Mouse (Mus musculus): Measurements from ENCODE around the gene Kdm5d. TPM values are rescaled to one million over a fixed set of nuclear protein-coding genes. Genes with fewer than 3 reads are reported as not detected.
A peak's percentile ranks its signal among the peaks of the same experiment; 100 is the strongest.

The Kdm5d gene
- polyA plus RNA-seq (2015; fragmentation: Nextera tagmentation; extraction: Ambion mirVana), result not detected in 2 replicates

DNA sequence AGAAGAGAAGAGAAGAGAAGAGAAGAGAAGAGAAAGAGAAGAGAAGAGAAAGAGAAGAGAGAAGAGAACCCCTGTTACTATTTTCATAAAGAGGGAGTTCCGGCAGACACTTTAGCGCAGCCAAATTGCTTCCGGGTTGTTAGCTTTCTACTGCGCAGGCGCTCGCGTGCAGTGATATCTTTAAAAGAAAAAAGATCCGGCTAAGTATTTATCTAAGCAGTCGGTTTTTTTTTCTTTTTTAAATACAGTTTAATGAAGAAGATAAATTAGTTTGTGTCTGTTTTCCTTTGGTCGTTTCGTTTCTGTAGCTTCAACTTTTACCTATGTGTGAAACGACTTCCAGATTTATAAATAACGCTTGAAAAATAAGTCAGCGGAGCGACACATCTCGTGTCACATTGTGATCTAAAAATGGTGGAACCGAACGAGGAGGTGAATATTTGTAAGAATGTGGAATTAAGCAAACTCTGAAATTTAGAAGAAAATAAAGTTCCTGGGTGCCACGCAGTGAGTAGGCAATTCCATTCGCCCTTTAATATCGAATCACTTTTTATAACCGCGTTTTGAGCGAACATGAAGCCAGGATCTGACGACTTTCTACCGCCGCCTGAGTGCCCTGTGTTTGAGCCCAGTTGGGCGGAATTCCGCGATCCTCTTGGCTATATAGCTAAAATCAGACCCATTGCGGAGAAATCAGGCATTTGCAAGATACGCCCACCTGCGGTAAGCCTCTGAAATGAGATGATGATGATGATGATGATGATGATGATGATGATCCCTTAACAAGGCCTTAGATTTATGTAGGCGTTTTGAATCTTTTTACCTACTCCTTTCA lies at the start of gene Kdm5d:
Gene Kdm5d, plus strand, starts transcription at position 396 of the 835 bp plus-strand sequence.
- DNase-seq (ENCODE audit: low spot score), result peak; percentile 61

DNA sequence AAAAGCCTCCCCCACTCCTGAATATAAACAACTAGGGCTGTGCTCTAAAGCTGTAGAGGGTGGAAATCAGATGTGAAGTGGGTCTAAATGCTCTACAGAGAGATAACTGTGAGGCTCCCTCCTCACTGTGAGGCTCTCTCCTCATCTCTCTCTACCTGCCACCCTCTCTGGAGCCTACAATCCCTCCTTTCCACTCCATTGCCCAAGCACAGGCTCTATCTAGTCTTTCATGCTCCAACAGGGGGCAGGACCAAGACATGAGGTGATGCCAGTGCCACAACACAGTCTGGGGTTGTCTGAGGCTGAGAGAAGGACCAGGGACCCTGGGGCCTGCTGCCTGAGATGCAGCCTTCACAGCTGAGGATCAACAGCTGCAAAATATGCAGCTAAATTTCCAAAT lies 25.2 kb upstream of the Kdm5d start:
- DNase-seq (ENCODE audit: low spot score), result no peak

GRCm38 (mm10) chrY:872855-873549 lies 24.6 kb upstream of the Kdm5d start:
- no peak for DNase-seq (ENCODE audit: low spot score)

Small RNA genes lying within 50 kb of the gene (microRNA-seq; reads per million reads assigned to microRNA genes)
- gene Gm47281 (ENCODE audit: borderline number of aligned reads), result not detected

Other genes with a start within 250 kb of the Kdm5d start
- gene Zfy1, start 100.4 kb upstream of the Kdm5d start, polyA plus RNA-seq (2015; fragmentation: Nextera tagmentation; extraction: Ambion mirVana), result not detected in 2 replicates
- not detected in 2 replicates for gene Uba1y, start 79.1 kb upstream of the Kdm5d start, polyA plus RNA-seq (2015; fragmentation: Nextera tagmentation; extraction: Ambion mirVana)
- gene Eif2s3y, start 112.8 kb downstream of the Kdm5d start, polyA plus RNA-seq (2015; fragmentation: Nextera tagmentation; extraction: Ambion mirVana), result not detected in 2 replicates